Mouse (Mus musculus): ENCODE results near the gene Gsta4.
A peak's percentile ranks its signal among the peaks of the same experiment; 100 is the strongest.
"Not testable (repeated sequence)": the region's sequence is repeated elsewhere in the genome, so short reads cannot be mapped to it uniquely, and the experiment has no call there.

Gene Gsta4

DNA sequence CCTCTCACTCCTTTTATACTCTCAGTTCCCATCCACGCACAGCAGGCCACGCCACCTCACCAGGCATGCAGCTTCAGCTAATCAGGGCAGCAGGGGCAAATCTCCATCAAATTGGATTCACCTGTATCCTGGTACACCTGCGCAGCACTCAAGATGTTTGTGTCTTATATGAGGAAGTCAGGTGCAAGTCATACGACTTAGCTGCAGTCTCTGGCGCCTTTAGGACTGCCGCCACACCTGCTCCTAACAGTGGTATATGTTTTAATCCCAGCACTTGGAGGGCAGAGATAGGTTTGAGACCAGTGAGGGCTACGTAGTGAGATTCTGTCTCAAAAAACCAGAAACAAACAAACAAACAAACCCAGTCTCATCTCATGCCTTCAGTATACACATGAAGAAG is at the start of gene Gsta4:
Gsta4 (plus strand) TSS at position 301 of the 400 bp plus-strand sequence.
- not testable (repeated sequence) for DNase-seq (ENCODE audit: inconsistent ontology term)

DNA sequence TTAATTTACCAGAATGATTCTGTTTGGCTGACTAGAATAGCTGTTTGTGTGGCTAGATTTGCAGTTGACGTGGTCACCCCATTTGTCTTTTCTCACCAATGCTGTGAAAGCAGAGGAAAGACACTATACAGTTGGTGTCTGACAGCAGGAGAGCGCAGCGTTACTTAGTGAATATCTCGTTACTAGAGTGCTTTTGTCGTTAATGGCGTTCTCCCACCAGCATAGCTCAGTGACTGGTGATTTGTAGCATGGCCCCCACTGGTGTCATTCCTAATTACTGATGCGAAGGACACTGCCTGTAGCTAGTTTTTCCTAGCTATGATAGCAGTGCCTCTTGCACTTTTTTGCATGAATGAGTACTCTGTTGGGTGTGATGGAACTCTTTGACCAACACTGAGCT is 46.9 kb upstream of the Gsta4 start:
- no peak for DNase-seq (ENCODE audit: inconsistent ontology term)

DNA sequence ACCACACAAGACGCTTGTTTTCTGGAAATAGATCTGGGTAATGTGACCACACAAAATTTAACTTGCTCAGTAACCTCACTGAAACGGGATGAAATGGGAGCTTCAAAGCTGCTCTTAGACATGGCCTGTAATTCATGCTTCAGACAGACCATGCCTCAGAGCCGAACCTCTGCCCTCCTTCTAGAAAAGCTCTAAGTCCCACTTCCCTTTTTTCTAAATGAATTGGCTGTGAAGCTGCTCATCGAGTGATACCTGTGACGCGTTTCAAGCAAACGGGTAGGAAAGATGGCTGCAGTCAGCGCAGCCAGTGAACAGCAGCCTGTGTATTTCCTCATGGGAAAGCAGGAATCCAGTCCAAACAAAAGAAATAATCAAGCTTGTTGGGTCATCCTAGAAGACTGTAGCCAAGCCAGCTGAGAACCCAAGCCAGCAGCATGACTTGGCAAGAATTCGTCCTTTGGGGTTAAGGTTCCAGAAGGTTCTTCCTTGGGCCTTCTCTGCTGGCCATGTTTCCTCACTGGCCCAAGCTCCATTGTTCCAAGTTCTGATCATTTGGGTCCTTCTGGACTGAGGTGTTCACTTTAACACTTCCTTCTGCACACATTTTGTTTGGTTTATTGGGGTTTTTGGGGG is 44.4 kb upstream of the Gsta4 start:
- peak; percentile 12 for DNase-seq (ENCODE audit: inconsistent ontology term)

DNA sequence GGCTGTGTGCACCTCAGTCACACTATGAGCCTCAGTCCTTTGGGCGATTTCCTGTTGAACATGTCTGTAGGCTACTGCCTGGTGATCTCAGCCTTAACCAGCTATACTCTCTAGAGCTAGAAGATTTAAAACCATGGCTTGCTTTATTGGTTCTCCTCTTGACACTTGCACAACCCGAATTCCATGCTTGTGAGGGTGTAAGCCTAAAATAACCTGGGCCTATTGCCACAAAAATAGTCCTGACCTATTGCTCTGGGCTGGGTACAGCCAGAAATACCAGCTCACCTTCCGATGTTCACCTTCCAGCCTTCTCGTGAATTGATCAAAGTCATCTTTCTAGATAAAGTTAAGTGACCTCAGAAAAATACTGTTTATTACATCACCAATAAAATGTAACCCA is 43.1 kb upstream of the Gsta4 start:
- no peak for DNase-seq (ENCODE audit: inconsistent ontology term)

DNA sequence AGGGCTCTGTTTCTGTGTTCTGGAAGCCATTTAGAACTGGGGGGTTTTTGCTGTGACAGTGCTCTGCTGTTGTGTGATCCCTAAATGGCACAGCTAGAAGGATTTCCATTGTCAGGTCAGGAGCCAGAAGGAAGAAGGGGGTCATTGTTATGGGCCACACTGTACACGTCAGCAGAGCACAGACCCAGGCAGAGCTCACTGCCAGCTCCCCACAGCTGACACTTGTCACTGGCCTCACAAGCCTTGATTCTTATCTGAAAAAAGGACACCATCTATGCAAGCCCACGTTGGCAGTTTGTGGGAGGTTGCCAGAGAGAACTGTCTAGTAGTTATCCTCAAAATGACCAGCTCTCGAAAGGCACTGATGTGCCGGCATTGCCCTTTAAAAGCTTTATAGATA is 36.5 kb upstream of the Gsta4 start:
- peak; percentile 57 for DNase-seq (ENCODE audit: inconsistent ontology term)

DNA sequence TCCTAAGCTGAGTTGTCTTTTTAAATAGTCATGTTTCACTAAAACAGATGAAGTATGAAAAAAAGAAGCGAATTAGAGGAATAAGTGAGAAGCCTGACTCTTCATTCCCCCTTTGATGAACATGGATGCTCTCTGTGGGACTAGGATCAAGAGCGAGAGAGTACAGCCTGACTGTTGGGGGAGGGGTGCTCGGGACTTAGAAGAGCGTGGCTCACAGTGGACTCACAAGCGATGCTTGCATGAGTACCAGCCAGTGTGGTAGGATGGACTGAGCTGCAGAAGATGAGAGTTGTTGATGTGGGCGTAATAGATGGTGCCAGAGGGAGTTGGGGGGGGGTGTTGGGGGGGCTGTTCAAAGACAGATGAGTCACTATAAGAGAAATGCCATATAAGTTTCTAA is 35.9 kb upstream of the Gsta4 start:
- DNase-seq (ENCODE audit: inconsistent ontology term), result no peak

DNA sequence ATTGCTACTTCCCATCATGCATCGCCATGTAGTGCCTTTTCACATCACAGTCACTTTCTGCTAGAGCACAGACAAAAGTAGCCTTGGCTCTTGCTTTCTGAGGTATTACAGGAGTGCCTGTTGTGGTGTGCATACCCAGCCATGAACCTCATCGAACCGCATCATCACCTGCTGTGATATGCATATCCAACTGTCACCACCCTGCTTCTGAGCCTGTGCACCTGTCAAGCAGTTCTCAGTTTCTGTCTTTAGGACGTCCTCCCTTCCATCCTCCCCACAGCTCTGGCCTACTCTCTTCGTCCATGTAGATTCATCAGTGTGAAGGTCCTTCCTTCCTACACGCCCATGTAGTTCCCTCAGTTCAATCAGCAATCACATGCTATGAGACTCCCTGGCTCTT is 34.4 kb upstream of the Gsta4 start:
- no peak for DNase-seq (ENCODE audit: inconsistent ontology term)

DNA sequence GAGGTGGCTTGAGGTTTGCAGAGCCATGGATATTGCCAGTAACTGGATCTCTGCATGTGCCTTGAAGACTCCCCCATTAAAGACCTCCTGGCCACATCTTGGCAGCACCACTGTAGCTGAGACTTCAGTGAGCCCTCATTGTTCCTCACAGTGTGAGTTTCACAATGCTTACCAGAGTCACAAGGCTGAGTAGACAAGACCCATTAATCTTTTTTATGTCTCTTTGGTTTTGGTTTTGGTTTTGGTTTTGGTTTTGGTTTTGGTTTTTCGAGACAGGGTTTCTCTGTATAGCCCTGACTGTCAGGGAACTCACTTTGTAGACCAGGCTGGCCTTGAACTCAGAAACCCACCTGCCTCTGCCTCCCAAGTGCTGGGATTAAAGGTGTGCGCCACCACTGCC is 32.8 kb upstream of the Gsta4 start:
- DNase-seq (ENCODE audit: inconsistent ontology term), result peak; percentile 11

DNA sequence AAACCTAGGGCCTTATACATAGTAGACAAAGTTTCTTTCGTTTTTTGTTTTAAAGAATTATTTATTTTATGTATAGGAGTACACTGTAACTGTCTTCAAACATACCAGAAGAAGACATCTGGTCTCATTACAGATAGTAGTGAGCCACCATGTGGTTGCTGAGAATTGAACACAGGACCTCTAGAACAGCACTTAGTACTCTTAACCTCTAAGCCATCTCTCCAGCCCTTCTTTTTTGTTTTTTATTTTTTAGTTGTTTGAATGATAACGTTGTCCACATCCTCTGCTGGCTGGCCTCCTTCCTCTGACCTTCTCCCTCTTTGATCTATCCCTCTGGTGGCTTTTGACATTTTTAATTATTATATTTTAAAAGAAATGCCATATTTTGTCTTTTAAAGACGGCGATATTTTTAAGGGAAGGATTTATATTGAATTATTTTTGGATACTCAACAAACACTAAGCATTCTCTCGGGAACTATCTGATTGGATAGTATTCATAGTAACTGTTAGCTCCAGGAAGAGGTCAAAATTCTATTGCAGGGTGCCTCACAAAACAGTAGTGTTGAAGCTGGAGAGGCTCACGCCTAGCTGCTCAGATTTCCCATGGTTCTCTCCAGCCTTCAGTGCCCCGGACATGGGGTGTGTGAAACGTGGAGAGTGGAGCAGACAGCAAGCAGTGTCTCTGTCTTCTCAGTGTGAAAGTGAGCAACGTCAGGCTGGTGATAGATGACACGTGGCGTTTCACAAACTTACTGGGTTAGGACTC is 28.2 kb upstream of the Gsta4 start:
- no peak for DNase-seq (ENCODE audit: inconsistent ontology term)

DNA sequence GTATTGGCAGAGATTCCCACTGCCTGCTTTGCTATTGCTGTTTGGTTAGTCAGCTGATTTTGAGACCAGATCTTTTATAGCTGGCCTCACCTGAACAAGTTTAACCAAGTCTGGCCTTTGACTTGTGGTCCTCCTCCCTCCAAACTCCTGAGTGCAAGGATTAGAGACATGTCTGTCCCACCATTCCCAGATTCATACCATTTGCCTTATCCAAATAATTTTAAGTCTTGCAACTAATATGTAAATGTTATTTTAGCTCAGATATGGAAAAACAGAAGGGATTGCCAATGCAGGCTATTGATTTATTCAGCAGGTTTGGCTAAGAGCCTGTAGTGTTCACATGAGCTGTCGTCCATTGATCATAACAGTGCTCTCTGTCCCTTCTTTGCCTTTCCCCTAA is 25.4 kb upstream of the Gsta4 start:
- DNase-seq (ENCODE audit: inconsistent ontology term), result no peak

DNA sequence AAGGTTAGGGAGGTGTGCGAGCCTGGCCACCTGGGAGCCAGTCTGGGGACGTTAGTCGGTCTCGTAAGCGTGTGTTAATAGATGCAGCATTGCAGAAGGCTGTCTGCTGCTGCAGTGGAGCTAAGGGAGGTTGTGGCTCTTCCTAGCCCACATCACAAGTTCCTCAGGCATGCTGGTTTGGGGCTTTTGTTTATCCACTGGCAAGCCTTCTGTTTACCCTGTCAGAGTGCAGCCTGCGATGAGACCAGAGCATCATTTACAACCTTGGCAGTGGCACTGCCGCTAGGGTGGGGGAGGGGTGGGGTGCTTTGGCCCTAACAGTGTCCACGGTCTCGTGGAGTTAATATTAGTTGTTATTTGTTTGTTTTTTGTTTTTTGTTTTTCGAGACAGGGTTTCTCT is 19.3 kb upstream of the Gsta4 start:
- no peak for DNase-seq (ENCODE audit: inconsistent ontology term)

DNA sequence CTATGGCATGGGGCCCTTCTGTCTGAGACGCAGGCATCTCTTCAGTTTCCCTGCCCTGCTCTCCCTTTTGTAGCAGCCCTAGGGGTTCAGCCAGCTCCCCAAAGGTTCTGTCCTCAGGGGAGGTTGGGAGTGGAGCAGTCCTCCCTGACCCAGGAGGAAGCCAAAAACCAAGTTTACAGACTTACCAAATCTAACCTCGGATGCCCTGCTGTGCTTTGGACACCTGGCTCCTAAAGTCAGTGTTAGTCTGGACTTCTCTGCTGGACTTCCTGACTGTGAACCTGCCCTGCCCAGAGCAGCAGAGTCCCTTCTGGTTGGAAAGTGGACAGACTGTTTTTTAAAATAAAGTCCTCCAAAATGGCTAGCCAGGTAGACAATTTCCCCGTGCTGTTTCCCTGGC is 17.8 kb upstream of the Gsta4 start:
- DNase-seq (ENCODE audit: inconsistent ontology term), result no peak

DNA sequence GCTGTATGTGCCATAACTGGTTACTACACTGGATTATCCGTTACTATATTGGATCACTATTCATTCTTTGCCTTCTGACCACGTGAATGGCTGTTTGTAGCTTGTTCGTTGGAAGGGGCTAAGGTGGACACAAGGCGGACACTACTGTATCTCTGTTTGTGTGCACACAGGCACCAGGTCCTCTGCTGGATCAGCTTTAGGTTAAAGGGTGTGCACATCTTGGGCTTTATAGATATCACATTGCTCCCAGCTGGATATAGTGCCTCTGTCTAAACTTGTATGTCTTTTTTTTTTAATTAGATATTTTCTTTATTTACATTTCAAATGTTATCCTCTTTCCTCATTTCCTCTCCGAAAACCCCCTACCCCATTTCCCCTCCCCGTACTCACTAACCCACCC is 17.1 kb upstream of the Gsta4 start:
- DNase-seq (ENCODE audit: inconsistent ontology term), result no peak

DNA sequence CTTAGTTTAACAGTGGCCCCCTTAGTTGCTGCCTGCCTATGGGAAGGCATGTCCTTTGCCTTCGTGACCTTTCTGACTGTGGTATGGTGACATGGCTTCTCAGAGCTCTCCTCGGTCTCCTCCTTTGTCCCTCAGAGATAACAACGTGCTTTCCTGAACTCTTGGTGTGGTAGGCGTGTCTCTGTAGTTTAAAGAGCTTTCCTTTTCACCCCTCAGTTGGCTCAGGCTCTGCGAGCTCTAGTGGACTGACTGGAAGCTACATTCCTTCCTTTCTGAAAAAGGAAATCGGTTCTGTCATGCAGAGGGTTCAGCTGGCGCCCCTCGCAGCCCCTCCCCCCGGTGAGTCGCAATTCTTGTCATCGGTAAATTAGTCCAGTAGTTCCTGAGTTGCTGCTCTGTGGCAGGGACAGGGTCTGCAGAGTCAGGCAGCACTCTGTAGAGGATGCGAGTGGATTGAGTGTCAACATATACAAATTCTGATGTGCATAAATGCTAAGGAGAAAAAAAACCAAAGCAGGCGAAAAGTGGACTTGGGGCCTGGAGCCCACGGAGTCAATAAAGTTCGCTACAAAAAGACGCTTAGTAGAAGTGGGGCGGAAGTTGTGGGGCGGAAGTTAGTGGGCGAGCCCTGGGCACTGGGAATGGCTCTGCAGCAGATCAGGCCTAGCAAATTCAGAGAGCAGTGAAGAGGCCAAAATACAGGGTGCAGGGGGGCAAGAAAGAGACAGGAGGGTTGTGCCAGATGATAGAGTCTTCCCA is 15.7 kb upstream of the Gsta4 start:
- DNase-seq (ENCODE audit: inconsistent ontology term), result no peak

DNA sequence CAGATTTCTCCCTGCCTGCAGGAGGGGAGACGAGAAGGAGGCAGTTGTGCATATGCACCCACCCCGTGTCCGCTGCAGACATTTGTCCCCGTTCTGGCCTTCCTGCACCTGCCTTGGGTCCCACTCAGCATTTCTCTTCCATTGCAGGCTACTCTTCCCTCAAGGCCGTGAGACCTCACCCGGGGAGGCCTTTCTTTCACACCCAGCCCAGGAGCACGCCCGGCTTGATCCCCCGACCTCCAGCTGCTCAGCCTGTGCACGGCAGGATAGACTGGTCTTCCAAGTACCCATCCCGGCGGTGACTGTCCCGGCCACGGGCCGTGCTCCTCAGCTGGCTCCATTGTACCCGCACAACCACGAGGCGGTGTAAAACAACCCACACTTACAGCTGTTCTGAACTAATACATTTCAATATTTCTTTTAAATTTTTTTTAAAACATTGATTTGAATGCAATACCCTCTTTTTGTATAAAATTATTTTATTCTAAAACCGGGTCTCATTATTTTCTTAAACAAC is 15.1 kb upstream of the Gsta4 start:
- no peak for DNase-seq (ENCODE audit: inconsistent ontology term)

DNA sequence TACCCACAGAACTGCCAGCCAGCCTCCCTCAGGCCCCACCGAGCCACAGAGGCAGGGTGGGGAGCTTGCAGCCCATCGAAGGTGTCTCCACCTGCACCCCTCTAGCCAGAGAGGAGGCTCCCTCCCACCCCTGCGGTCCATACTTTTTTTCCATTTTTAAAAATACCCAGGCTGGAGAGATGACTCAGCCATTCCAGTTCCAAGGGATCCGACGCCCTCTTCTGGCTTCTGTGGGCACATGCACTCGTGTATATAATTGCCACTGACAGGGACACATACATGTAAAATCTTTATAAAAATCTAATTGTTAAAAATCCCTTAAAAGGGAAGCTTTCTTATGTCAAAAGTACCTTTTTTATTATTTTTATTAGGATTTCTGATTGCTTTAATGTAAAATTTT is 13.7 kb upstream of the Gsta4 start:
- no peak for DNase-seq (ENCODE audit: inconsistent ontology term)

DNA sequence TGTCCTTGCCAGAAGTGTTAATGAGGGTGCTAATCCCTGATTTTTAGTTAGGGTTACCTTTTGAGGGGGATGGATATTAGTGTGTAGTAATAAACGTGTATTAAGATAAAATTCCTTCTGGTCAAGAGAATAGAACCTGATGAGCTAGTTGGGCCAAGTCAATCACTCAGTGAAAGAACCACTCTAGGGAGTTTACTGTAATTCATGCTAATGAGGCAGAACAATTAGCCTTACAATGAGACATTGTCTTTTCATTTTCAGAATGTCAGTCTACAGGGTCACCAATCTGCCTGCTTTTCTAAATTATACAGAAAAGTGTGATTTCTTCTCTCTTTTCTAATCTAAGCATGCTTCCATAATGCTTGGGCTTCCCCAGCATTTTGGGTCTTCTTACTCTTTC is 8.6 kb upstream of the Gsta4 start:
- DNase-seq (ENCODE audit: inconsistent ontology term), result no peak

DNA sequence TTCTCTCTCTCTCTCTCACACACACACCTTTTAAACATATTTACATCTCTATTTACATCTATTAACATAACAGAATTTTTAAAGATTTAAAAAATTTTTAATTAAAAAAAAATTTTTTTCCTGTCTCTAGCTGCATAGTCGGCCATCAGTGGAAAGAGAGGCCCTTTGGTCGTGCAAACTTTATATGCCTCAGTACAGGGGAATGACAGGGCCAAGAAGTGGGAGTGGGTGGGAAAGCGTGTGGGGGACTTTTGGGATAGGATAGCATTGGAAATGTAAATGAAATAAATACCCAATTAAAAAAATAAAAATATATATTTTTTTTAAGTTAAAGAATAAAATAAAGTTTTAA is 7.7 kb upstream of the Gsta4 start:
- DNase-seq (ENCODE audit: inconsistent ontology term), result not testable (repeated sequence)

DNA sequence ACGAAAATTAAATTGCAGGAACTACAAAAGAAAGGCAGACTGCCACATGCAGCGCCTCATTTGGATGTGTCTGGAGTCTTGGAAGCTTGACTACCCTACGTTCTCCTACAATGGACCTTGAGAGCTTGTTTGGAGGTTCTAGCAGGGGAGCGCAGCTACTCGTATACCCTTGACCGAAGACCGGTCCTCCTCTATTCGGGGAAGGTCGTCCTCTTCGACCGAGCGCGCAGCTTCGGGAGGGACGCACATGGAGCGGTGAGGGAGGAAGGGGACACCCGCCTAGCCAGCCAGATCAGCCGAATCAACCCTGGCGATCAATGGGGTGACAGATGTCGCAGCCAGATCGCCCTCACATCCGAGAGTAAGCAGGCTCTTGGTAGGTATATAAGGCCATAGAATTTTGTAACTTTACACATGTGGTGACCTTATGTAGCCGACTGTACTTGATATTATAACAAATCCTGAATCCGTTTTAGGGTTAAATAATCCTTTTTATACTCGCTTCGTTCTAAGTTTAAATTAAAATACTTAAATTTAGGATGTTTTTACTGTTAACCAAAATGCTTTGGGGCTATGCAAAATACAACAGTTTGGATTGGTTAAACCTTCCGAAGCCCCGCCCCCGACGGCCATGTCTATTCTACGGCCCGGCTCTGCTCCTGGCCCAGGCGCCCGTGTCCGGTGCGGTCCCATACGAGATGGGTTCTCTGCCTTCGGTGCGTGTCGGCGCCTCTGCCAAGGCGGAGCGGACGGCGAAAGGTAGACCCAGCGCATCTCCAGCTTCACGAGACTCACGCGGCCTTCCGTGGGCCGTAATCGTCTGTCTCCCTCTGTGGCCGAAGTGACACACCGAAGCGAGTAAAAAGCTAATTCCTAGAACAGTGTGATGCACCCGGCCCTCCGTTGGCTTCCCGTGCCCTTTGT is 7.0 kb upstream of the Gsta4 start:
- DNase-seq (ENCODE audit: inconsistent ontology term), result peak; percentile 99

DNA sequence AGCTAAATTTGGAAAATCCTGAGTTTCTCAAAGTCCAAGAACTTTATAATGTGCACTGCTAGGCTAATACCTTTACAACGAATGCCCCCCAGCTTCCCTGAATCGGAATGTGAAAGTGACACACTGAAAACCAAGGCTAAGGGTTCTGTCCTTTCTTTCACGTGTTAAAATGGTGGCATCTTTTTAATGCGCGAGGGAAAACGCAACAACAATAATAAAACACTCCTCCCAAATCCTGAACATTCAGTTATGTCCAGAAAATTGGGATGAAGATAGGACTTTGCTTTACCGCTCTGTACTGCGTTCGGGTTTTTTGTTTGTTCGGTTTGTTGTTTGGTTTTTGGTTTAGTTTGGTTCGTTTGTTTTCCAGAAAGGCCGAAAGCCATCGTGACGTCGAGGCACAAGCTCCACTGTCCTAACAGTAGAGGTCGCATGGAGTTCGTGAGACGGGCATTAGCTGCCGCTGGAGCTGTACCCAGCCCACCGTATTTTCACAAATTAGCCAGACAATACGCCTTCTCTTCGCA is 6.3 kb upstream of the Gsta4 start:
- peak; percentile 89 for DNase-seq (ENCODE audit: inconsistent ontology term)

DNA sequence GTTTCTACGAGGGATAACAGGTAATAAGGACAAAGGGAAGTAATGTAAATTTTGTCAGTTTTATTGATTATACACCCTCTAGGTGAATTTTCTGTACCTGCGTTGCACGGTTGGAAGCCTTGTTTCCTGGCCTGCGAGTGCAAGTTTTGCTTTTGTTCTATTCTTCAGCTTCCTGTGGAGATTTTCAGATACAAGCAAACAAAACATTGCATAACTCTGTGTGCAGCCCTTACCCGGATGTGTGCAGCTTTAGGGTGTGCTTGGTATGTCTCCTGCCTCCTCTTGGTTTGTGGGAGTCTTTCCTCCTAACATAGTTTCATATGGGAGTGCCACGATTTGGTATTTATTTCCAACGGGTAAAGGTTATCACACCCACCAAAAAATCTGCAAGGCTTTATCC is 5.7 kb upstream of the Gsta4 start:
- DNase-seq (ENCODE audit: inconsistent ontology term), result peak; percentile 35
